Mouse (Mus musculus): ENCODE data around the gene Astn2.

DNA sequence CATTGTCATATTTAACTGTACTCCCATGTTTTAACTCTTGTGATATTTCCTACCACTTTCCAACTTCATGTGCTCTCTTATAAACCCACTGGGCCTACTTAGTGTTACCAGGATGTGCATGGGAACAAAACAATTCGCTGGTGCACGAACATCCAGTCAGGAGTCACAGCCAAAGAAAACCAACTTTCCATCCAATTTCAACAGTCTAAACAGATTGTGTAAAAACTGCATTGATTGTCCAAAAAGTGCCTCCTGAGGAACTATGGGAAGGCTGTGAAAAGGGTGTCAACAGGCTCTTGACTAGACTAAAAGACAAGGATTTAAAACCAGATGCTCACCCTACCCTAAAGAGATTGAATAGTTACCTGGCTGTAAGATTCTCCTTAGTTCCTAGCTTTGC is 458.4 kb downstream of the Astn2 start:
- TF ChIP-seq CTCF (IDR thresholded peaks at IDR 0.05; ENCODE audit: borderline replicate concordance, control insufficient read depth, extremely low read depth, insufficient read depth, low read length, poor library complexity) (no peak), POLR2A (IDR thresholded peaks at IDR 0.05; ENCODE audit: control insufficient read depth, extremely low read depth, insufficient read depth, low read length, poor library complexity) (no peak)
